Mouse (Mus musculus) thymus, adult 2 months (tissue): ENCODE measurements at regions not wholly inside any gene's neighbourhood (a gene's known extent, or its start where the extent isn't known, plus 50 kb on each side); places are given as distances from the start of the nearest gene placed in this dataset.
"Not testable (repeated sequence)": the region's sequence is repeated elsewhere in the genome, so short reads cannot be mapped to it uniquely, and the experiment has no call there.

ENCODE experiments used
- DNase-seq: peaks from one replicate; pipeline ENCODE4 v3.0.0; 2021
- H3K27ac ChIP-seq: fragments of 200-500 bp; 2 replicates; pipeline ENCODE4 v1.5.1; 2012; ENCODE audit warnings: low read length, control low read depth; ENCODE audit not compliant: control insufficient read depth, insufficient read depth
- H3K27me3 ChIP-seq: fragments of 200-500 bp; 2 replicates; pipeline ENCODE4 v1.6.1; 2012; ENCODE audit warnings: mild to moderate bottlenecking, low read length, moderate library complexity, mixed read lengths; ENCODE audit not compliant: control insufficient read depth, insufficient read depth
- H3K36me3 ChIP-seq: fragments of 200-500 bp; 2 replicates; pipeline ENCODE4 v1.6.1; 2012; ENCODE audit warnings: mild to moderate bottlenecking, low read length, moderate library complexity; ENCODE audit not compliant: control insufficient read depth, insufficient read depth
- H3K4me1 ChIP-seq: fragments of 200-500 bp; replicated peaks from 2 replicates; pipeline ENCODE4 v1.6.1; 2012; ENCODE audit warnings: low read length; ENCODE audit not compliant: control insufficient read depth, insufficient read depth
- H3K4me3 ChIP-seq: fragments of 200-500 bp; 2 replicates; pipeline ENCODE4 v1.5.1; 2012; ENCODE audit warnings: mild to moderate bottlenecking, low read length, control low read depth, moderate library complexity; ENCODE audit not compliant: control insufficient read depth, insufficient read depth
- CTCF ChIP-seq: fragments of 200-500 bp; IDR thresholded peaks from 2 replicates; pipeline ENCODE4 v1.5.1; 2012; ENCODE audit warnings: mild to moderate bottlenecking, control low read depth, low read length, moderate library complexity, borderline replicate concordance; ENCODE audit not compliant: control insufficient read depth, poor library complexity, insufficient read depth; ENCODE audit errors: extremely low read depth
- POLR2A ChIP-seq: fragments of 200-500 bp; IDR thresholded peaks from 2 replicates; pipeline ENCODE4 v1.6.1; 2012; ENCODE audit warnings: mild to moderate bottlenecking, low read length, control low read depth, moderate library complexity; ENCODE audit not compliant: control insufficient read depth, poor library complexity, insufficient read depth; ENCODE audit errors: extremely low read depth
- WGBS: fragments of 180-500 bp; shearing (Covaris S2); methylation state at CpG from one replicate; pipeline ENCODE4 v1.1.7; 2018; 5-methylcytosine and 5-hydroxymethylcytosine counted together

GRCm38 (mm10) chr14:71065669-71066068 is 466.0 kb upstream of the Fam160b2 start:
- H3K27ac ChIP-seq, result no peak overlapping the region
- 53% methylated on average over 4 of the region's 4 CpGs for WGBS
- H3K36me3 ChIP-seq, result no peaks in the 10 kb centered on the region
- no peaks in the 10 kb centered on the region for H3K4me1 ChIP-seq
- H3K27me3 ChIP-seq, result no peaks in the 10 kb centered on the region
- no peak overlapping the region for H3K4me3 ChIP-seq
- no peak for DNase-seq
- TF ChIP-seq CTCF (no peak), POLR2A (no peak)

- 100% methylated on average over 2 of the region's 2 CpGs for WGBS
- TF ChIP-seq CTCF (no peak), POLR2A (no peak)
- Histone ChIP-seq H3K27me3 (no peaks in the 10 kb centered on the region), H3K27ac (no peak overlapping the region), H3K4me3 (no peak overlapping the region), H3K36me3 (no peaks in the 10 kb centered on the region), H3K4me1 (peaks cover 4% of the 10 kb centered on the region; the same call in 1 of the 2 replicates)
- DNase-seq, result no peak
Measured at GRCm38 (mm10) chr14:71056601-71057000, 457.0 kb upstream of the Fam160b2 start.

GRCm38 (mm10) chr14:71055480-71055879 is 455.8 kb upstream of the Fam160b2 start:
- peaks cover 4% of the 10 kb centered on the region; the same call in 1 of the 2 replicates for H3K4me1 ChIP-seq
- DNase-seq, result no peak
- no peak for TF ChIP-seq CTCF
- TF ChIP-seq POLR2A, result no peak
- no peak overlapping the region for H3K27ac ChIP-seq
- no peaks in the 10 kb centered on the region for H3K27me3 ChIP-seq
- no peak overlapping the region for H3K4me3 ChIP-seq
- H3K36me3 ChIP-seq, result no peaks in the 10 kb centered on the region
- 98% methylated on average over 2 of the region's 2 CpGs for WGBS

GRCm38 (mm10) chr14:71053788-71054641 is 454.4 kb upstream of the Fam160b2 start:
- Histone ChIP-seq H3K36me3 (no peaks in the 10 kb centered on the region), H3K27me3 (no peaks in the 10 kb centered on the region), H3K4me3 (no peak overlapping the region), H3K27ac (no peak overlapping the region), H3K4me1 (peaks cover 4% of the 10 kb centered on the region; the same call in 1 of the 2 replicates)
- no peak for DNase-seq
- 94% methylated on average over 9 of the region's 9 CpGs for WGBS
- no peak for TF ChIP-seq POLR2A
- TF ChIP-seq CTCF, result no peak

GRCm38 (mm10) chr14:71047096-71047495 is 447.5 kb upstream of the Fam160b2 start:
- TF ChIP-seq POLR2A, result no peak
- TF ChIP-seq CTCF, result no peak
- WGBS, result 90% methylated on average over 3 of the region's 3 CpGs
- Histone ChIP-seq H3K4me1 (peaks cover 3% of the 10 kb centered on the region), H3K27me3 (no peaks in the 10 kb centered on the region), H3K36me3 (no peaks in the 10 kb centered on the region), H3K4me3 (no peak overlapping the region), H3K27ac (no peak overlapping the region)
- DNase-seq, result no peak

- H3K4me3 ChIP-seq, DNase-seq, H3K27ac ChIP-seq, H3K4me1 ChIP-seq, H3K27me3 ChIP-seq, H3K36me3 ChIP-seq: not testable (repeated sequence)
- WGBS, result 16% methylated on average over 12 of the region's 13 CpGs
Measured at GRCm38 (mm10) chr14:71043879-71044770, 444.5 kb upstream of the Fam160b2 start.
